Mouse (Mus musculus) lung, postnatal 0 days (tissue): ENCODE data around the gene Scnn1a.

Experiments
- CTCF ChIP-seq: IDR thresholded peaks from 2 replicates; pipeline ENCODE4 v1.5.1; 2016; ENCODE audit warnings: antibody characterized with exemption, mild to moderate bottlenecking
- EP300 ChIP-seq: IDR thresholded peaks from 2 replicates; pipeline ENCODE4 v1.6.1; 2016; ENCODE audit warnings: antibody characterized with exemption, mild to moderate bottlenecking, control low read depth

- TF ChIP-seq CTCF (no peak), EP300 (no peak)
These were observed 57.4 kb downstream of the Scnn1a start for GRCm38 (mm10) chr6:125377582-125378451.
